Mouse (Mus musculus) left cerebral cortex, postnatal 4 days (tissue): ENCODE results near the gene Gbp4. TPM values are rescaled to one million over a fixed set of nuclear protein-coding genes. Genes with fewer than 3 reads are reported as not detected.

Experiments used
- total RNA-seq, 2 experiments: library from RNA; stranded (reverse); gene quantifications; 2 replicates each; pipeline ENCODE4 v1.2.3; 2021

Gene Gbp4
- total RNA-seq, 2 experiments from 2014 or later, result 1.3 TPM

Other genes with a start within 250 kb of the Gbp4 start
- gene Abcg3, start 156.9 kb downstream of the Gbp4 start, total RNA-seq, result under 1 TPM in 1 of 2 experiments, not detected in 1; 0.20 TPM
- 1 to 10 TPM; 1.9 to 2.8 TPM for gene Gbp9, start within 50 bp of the Gbp4 start, total RNA-seq
- gene Gbp8, start within 50 bp of the Gbp4 start, total RNA-seq, result under 1 TPM; 0.22 to 0.34 TPM
- gene Gbp10, start 99.9 kb upstream of the Gbp4 start, total RNA-seq, result not detected
- gene Gm43302, start 154.1 kb upstream of the Gbp4 start, total RNA-seq, result under 1 TPM in 1 of 2 experiments, not detected in 1; 0.14 TPM
- 1 to 10 TPM; 1.0 to 1.5 TPM for gene Gbp6, start 154.1 kb upstream of the Gbp4 start, total RNA-seq